Mouse (Mus musculus): ENCODE results near the gene Sorcs2. TPM values are rescaled to one million over a fixed set of nuclear protein-coding genes. Genes with fewer than 3 reads are reported as not detected.
A peak's percentile ranks its signal among the peaks of the same experiment; 100 is the strongest.
"Not testable (repeated sequence)": the region's sequence is repeated elsewhere in the genome, so short reads cannot be mapped to it uniquely, and the experiment has no call there.

Sorcs2 gene
- total and polyA plus RNA-seq, 3 experiments, result 10.0 to 18.4 (median 16.4) TPM

DNA sequence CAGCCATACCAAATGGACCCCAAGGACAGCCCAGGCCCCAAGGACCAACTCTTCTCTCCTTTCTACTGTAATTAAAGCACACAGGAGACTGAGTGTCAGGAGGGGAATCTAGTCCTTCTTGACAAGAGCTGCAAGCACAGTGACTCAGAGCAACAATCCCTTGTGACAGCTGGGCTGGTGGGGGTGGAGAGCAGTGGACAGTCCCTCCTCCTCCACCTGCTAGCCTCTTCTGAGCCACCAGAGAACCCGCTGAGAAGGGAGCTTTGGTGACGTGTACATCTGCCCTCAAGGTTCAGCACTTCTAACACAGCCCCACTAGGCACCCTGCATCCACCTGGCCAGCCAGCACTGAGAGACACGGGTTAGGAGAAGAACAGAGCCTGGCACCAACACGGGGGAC is 96.8 kb downstream of the Sorcs2 start:
- DNase-seq, result no peak

- no peak for DNase-seq
These were observed 99.9 kb downstream of the Sorcs2 start for GRCm38 (mm10) chr5:36298049-36298448.

GRCm38 (mm10) chr5:36297246-36297645 is 100.7 kb downstream of the Sorcs2 start:
- DNase-seq, result no peak

DNA sequence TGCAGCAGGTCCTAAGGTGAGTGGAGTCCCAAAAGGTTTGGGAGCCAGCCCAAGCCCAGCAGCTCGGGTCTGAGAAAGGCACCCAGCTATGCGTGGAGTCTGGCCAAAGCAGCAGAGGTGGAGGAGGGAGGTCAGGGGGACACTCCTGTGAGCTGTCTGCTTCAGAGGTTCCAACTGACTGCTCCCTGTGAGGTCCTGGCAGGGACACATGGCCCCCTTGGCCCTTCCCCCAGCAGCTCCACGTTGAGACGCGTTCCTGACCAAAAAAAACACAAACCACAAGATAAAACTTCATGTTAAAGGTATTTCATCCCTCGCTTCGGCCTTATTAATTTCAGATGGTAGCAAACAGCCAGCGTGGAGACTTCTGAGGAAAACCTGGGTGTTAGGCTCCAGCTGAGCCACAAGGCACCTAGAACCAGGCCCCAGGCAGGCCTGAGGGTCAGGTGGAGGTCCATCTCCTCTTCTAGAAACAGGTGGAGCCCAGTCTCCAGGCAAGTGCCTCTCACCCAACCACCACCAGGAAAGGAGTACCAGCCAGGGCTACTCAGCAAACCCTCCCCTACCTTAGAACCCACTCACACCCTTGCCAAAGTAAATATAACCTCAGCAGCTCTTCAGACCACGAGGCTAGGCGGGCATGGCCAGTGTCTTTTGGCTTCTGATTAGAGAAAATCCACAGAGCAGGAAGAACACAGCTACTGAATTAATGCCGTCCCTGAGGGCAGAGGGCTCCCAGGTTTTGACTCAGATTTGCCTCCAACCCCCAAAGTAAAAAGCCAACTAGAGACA is 104.6 kb downstream of the Sorcs2 start:
- no peak for DNase-seq

- no peak for DNase-seq
These were observed 105.6 kb downstream of the Sorcs2 start for GRCm38 (mm10) chr5:36292321-36292720.

- peak; percentile 39 for DNase-seq
These were observed 106.7 kb downstream of the Sorcs2 start for GRCm38 (mm10) chr5:36291191-36291590.

DNA sequence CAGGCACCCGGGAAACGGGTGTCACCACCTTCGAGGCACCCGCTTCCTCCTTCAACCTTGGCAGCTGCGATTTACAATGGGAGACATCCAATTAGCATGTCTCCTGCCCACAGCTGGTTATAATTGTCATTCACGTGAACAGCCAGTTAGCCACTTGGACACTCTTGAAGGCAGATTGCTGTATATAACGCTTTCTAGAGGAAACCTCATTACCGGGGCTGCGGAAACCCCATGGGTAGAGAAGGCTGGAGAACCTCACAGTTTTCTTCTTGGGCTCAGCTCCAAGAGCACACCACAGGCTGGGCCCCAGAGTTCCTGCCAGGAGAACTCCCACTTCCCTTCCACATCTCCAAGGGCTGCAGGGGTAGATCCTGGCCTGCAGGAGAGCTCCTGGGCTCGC is 112.5 kb downstream of the Sorcs2 start:
- no peak for DNase-seq

DNA sequence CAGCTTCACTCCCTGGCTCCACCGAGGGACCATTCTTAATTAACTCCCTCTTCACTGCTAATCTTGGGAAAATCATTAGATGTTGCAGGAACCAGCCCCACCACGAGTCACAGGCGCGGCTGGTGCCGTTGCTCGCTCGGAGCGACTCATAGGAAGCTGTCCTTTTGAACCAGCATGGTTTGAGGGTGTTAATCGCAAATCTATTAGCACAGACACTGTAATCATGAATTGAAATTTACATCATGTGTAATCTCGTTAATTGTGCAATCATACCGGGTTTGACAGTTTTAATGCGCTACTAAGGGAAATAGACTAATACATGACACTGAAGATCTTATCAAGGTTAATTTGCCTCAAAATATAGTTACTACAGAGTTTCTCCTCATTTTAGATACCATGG is 118.0 kb downstream of the Sorcs2 start:
- no peak for DNase-seq

GRCm38 (mm10) chr5:36274684-36275394 is 123.1 kb downstream of the Sorcs2 start:
- no peak for DNase-seq

- peak; percentile 43 for DNase-seq
These were observed 130.7 kb downstream of the Sorcs2 start for GRCm38 (mm10) chr5:36267194-36267769.

DNA sequence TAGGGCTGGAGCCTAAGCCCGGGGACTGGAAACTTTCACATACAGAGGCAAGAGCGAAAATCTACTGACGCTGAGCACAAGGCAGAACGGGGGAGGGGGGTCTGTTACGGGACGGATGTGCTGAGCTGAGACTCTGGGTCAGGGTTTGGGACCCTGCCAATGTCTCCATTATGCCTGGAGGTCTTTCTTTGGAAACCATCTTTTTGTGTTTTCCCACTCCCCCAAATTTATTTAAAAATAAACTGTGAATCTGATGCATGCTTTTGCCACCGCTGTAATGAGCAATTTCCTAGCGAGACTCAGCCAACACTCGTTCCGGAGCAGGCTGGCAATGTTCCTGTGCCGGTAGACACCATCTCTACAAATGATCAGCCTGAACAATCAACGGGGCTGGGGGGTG is 137.1 kb downstream of the Sorcs2 start:
- DNase-seq, result no peak

DNA sequence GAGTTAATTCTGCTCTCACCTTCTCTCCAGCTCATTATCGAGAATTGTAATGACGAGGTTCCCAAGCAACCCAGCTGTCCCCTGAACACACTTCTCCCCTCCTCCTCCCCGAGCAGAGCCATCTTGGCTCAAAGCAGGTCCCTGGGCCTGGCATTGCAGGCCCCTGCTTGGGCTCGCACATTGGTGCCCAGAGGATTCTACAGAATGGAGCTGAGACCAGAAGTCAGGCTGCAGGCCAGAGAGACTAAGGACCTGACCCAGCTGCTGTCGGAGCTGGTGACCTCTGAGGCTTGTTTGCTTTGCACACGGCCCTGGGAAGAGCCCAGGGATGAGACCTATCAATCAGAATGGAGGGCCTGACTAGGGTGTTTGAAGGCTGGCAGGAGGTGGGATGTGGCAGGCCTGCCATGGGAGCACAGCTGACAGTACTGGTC is 138.2 kb downstream of the Sorcs2 start:
- no peak for DNase-seq

GRCm38 (mm10) chr5:36258387-36259181 is 139.4 kb downstream of the Sorcs2 start:
- DNase-seq, result no peak

GRCm38 (mm10) chr5:36257008-36257407 is 140.9 kb downstream of the Sorcs2 start:
- no peak for DNase-seq

- DNase-seq, result no peak
These were observed 143.1 kb downstream of the Sorcs2 start for GRCm38 (mm10) chr5:36254642-36255516.

DNA sequence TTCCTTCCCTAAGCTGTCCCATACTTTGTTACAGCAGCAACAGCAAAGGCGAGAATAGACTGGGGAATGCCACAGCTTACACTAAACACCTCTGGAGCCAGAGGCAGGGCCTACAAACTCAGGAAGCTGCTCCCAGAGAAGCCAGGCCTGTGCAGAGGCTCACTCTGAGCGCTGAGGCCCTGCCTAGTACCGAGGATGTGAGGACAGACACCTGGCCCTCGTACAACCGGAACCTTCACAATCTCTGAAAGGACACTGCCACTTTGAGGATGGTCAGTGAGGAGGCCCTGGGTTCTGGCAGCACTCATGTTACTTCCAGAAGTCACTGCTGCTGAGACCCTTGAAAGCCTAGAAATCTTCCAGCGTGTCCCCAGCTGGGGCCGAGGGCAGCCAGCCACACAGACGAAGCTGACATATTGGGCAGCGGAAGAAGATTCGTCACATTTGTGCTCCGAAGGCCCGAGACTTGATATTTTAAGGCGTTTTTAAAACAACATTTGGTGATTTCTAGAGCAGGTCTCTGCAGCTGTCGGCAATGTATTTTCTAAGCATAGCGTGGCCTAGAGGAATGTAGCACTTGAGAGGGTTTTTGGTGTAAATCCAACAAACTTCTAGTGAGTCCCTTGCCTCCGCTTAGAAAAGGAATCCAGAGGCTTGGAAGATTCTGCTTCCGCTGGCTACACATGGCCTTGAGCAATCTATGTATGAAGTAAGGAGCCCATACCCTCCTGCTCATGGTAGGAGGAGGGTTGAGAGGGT is 145.0 kb downstream of the Sorcs2 start:
- DNase-seq, result no peak

GRCm38 (mm10) chr5:36248022-36248421 is 149.9 kb downstream of the Sorcs2 start:
- no peak for DNase-seq

GRCm38 (mm10) chr5:36237526-36237925 is 160.4 kb downstream of the Sorcs2 start:
- DNase-seq, result not testable (repeated sequence)

GRCm38 (mm10) chr5:36230301-36230780 is 167.6 kb downstream of the Sorcs2 start:
- no peak for DNase-seq

Data from adrenal gland, adult 2 months (tissue).